Mouse (Mus musculus): ENCODE measurements around the gene Efna1. TPM values are rescaled to one million over a fixed set of nuclear protein-coding genes. Genes with fewer than 3 reads are reported as not detected.

The Efna1 gene
- polyA plus RNA-seq, 1 experiment from 2014 or later, result 55.8 TPM

DNA sequence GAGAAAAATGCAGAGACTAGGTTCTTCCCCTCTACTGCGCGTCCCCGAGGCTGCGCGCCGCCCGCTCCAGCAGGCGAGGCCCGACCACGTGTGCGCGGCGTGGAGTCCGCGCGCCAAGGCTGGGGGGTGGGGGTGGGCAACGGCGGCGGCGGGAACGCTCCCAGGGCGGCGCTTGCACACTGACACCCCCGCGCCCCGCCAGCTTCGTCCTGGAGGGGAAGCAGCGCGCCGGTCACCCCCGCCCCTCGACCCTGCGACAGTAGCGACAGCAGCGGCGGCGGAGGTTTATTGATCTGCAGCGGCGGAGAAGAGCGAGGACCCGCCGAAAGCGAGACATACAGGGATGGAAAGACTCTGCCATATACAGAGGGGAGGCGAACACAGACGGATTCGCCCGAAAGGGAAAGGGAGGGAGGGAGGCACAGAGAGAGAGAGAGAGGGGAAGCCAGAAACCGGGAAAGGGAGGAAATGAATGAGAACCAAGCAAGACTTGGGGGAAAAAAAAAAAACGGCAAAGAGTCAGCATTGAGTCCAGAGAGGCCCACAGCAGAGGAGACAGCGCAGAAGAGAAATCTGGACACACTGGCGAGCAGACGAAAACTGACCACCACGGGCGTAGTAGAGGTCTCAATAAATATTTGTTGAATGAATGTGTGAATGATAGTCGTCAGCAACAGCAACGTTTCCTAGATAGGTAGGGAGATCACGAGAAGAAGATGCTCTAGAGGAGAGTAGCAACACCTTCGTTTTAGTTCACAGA lies 38.8 kb upstream of the Efna1 start:
- Histone ChIP-seq H3K4me2 (replicated peaks) (peak overlapping the region; percentile 98), H3K4me3 (replicated peaks) (peak overlapping the region; percentile 64), H3K36me3 (no peaks in the 10 kb centered on the region), H3K27ac (replicated peaks) (peak overlapping the region; percentile 63; the same call in 1 of the 2 replicates), H3K27me3 (peaks cover 28% of the 10 kb centered on the region), H3K9ac (peak overlapping the region; percentile 31), H3K9me3 (replicated peaks) (no peaks in the 10 kb centered on the region), H3K4me1 (peaks cover 81% of the 10 kb centered on the region)
- ATAC-seq (ENCODE audit: insufficient number of reproducible peaks, low FRiP score, low TSS enrichment, low read depth), result no peak
- WGBS, result 2% methylated on average over 58 of the region's 58 CpGs

GRCm38 (mm10) chr3:89318971-89319590 lies 38.1 kb upstream of the Efna1 start:
- H3K27me3 ChIP-seq, result peaks cover 28% of the 10 kb centered on the region
- H3K9me3 ChIP-seq (replicated peaks), result no peaks in the 10 kb centered on the region
- ATAC-seq (ENCODE audit: insufficient number of reproducible peaks, low FRiP score, low TSS enrichment, low read depth), result no peak; the same call in 1 of the 2 replicates
- peak overlapping the region; percentile 98 for H3K4me2 ChIP-seq (replicated peaks)
- no peaks in the 10 kb centered on the region for H3K36me3 ChIP-seq
- WGBS, result 7% methylated on average over 21 of the region's 21 CpGs
- H3K9ac ChIP-seq, result peak overlapping the region; percentile 31; the same call in 1 of the 2 replicates
- H3K4me1 ChIP-seq, result peaks cover 85% of the 10 kb centered on the region
- peak overlapping the region; percentile 64 for H3K4me3 ChIP-seq (replicated peaks)
- H3K27ac ChIP-seq (replicated peaks), result peak overlapping the region; percentile 63; the same call in 1 of the 2 replicates

- H3K4me3 ChIP-seq (replicated peaks), result 0 out of 2 replicates have a peak overlapping the region, but pooled peaks have one; percentile 8
- H3K27me3 ChIP-seq, result peaks cover 28% of the 10 kb centered on the region
- no peaks in the 10 kb centered on the region for H3K9me3 ChIP-seq (replicated peaks)
- H3K36me3 ChIP-seq, result no peaks in the 10 kb centered on the region
- H3K9ac ChIP-seq, result no peak overlapping the region
- 61% methylated on average over 8 of the region's 8 CpGs for WGBS
- H3K27ac ChIP-seq (replicated peaks), result 0 out of 2 replicates have a peak overlapping the region, but pooled peaks have one; percentile 63
- no peak for ATAC-seq (ENCODE audit: insufficient number of reproducible peaks, low FRiP score, low TSS enrichment, low read depth)
- H3K4me1 ChIP-seq, result peaks cover 85% of the 10 kb centered on the region
- H3K4me2 ChIP-seq (replicated peaks), result peak overlapping the region; percentile 98; the same call in 1 of the 2 replicates
Observed at GRCm38 (mm10) chr3:89318316-89318715, 37.4 kb upstream of the Efna1 start.

DNA sequence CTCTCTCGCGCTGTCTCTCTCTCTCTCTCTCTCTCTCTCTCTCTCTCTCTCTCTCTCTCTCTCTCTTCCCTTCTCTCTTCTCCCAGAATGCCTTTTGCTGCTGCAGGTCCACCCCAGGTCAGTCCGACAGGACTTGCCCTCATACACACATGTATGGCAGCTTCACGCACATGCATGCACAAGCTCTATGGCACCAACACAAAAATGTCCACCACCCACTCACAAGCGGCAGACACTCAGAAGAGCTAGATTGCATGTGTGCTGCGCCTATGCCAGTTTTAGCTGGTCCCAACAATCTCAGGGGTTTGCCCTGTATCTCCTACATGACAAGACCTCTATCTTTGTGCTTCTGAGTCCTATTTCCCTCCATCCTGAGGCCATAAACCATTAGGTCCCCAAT lies 36.3 kb upstream of the Efna1 start:
- H3K36me3 ChIP-seq, result no peaks in the 10 kb centered on the region
- H3K27ac ChIP-seq (replicated peaks), result no peak overlapping the region
- peaks cover 28% of the 10 kb centered on the region for H3K27me3 ChIP-seq
- H3K4me3 ChIP-seq (replicated peaks), result no peak overlapping the region
- ATAC-seq (ENCODE audit: insufficient number of reproducible peaks, low FRiP score, low TSS enrichment, low read depth), result no peak
- 55% methylated on average over 6 of the region's 6 CpGs for WGBS
- H3K4me1 ChIP-seq, result peaks cover 78% of the 10 kb centered on the region
- no peak overlapping the region for H3K9ac ChIP-seq
- no peaks in the 10 kb centered on the region for H3K9me3 ChIP-seq (replicated peaks)
- peak overlapping the region; percentile 59; the same call in 1 of the 2 replicates for H3K4me2 ChIP-seq (replicated peaks)

DNA sequence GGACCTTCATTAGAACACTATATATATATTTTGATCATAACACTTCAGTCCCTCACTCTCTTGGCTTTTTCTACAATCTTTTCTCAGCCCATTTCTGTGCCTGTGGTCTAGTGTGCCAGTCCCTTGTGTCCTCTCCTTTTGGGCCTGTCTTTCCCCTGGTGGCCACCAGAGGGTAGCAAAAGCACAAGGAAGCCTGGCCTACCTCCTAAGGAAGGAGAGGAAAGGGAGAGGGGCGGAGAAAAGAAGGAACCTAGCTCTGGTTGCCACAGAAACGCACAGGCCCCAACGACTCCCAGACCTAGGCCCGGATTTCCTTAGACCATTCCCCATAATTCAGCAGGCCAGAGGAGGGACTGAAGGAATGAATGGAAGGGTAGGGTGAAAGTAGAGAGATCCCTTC lies 35.9 kb upstream of the Efna1 start:
- H3K9me3 ChIP-seq (replicated peaks), result no peaks in the 10 kb centered on the region
- peaks cover 74% of the 10 kb centered on the region for H3K4me1 ChIP-seq
- H3K36me3 ChIP-seq, result no peaks in the 10 kb centered on the region
- H3K27me3 ChIP-seq, result peaks cover 28% of the 10 kb centered on the region
- WGBS, result 0% methylated on average over 4 of the region's 4 CpGs
- H3K9ac ChIP-seq, result no peak overlapping the region
- peak overlapping the region; percentile 59; the same call in 1 of the 2 replicates for H3K4me2 ChIP-seq (replicated peaks)
- no peak overlapping the region for H3K27ac ChIP-seq (replicated peaks)
- ATAC-seq (ENCODE audit: insufficient number of reproducible peaks, low FRiP score, low TSS enrichment, low read depth), result peak; percentile 5; the same call in 1 of the 2 replicates
- 0 out of 2 replicates have a peak overlapping the region, but pooled peaks have one; percentile 32 for H3K4me3 ChIP-seq (replicated peaks)

DNA sequence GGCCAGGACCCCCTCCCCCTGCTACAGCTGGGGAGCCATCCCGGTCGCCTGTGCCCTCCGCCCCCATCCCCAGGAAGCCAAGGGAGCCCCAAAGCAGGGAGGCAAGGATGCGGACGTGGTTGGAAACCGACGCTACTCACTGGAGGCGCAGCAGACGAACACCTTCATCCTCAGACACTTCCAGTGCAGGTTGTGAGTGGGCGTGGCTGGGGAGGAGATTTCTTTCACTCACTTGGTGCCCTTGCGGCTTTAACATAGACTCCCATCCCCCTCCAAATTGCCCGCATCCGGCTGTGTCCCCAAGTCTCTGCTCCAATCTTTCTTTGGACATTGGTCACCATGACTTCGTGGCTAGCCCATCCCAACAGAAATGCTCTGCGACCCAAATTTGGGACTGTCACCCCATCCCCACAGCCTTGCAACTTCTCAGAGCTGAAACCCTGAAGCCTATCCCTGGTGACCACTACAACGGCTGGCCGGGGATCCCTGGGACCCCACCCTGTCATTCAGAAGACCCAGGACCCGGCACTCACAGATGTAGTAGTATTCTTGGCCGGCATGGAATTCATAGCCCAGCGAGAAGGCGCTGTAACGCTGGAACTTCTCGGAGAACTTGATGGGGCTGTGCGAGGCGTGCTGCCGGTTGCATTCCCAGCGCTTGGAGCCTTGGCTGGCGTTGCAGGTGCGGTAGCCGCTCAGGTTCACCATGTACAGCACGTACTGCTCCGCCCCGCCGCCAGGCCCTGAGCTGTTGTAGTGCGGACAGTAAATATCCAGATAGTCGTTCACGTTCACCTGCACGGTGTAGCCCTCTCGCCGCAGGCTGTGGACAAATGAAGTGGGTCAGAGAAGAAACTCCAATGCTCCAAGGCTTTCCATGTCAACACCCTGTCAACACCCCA lies 35.2 kb upstream of the Efna1 start:
- Histone ChIP-seq H3K9me3 (replicated peaks) (no peaks in the 10 kb centered on the region), H3K27ac (replicated peaks) (no peak overlapping the region; the same call in 1 of the 2 replicates), H3K27me3 (peaks cover 28% of the 10 kb centered on the region), H3K36me3 (no peaks in the 10 kb centered on the region), H3K9ac (no peak overlapping the region), H3K4me2 (replicated peaks) (peak overlapping the region; percentile 59), H3K4me3 (replicated peaks) (peak overlapping the region; percentile 32), H3K4me1 (peaks cover 68% of the 10 kb centered on the region)
- ATAC-seq (ENCODE audit: insufficient number of reproducible peaks, low FRiP score, low TSS enrichment, low read depth), result no peak
- 10% methylated on average over 38 of the region's 40 CpGs for WGBS

GRCm38 (mm10) chr3:89315195-89315929 lies 34.4 kb upstream of the Efna1 start:
- Histone ChIP-seq H3K27ac (replicated peaks) (no peak overlapping the region), H3K36me3 (no peaks in the 10 kb centered on the region), H3K27me3 (peaks cover 25% of the 10 kb centered on the region), H3K9me3 (replicated peaks) (no peaks in the 10 kb centered on the region), H3K9ac (peak overlapping the region; percentile 28; the same call in 1 of the 2 replicates), H3K4me2 (replicated peaks) (peak overlapping the region; percentile 59), H3K4me3 (replicated peaks) (peak overlapping the region; percentile 32), H3K4me1 (peaks cover 59% of the 10 kb centered on the region)
- 6% methylated on average over 26 of the region's 26 CpGs for WGBS
- no peak for ATAC-seq (ENCODE audit: insufficient number of reproducible peaks, low FRiP score, low TSS enrichment, low read depth)

DNA sequence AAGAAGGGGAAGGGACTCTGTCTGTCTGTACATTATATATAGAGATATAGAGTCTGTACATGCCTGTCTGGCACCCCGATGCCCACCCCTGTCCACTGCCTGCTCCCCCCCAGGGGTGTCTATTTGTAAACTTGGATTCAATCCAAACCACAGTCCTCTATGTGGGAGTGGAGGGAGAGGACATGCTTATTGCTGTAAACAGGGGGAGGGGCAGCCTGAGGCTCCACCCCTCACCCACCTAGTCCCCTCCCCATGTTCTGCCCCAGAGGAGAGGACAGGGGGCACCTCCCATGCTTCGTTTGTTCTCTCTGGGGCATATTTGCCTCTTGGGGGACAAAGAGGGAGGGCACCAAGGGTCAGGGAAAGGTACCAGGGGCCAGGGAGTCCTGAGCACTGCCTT lies 33.8 kb upstream of the Efna1 start:
- Histone ChIP-seq H3K4me1 (peaks cover 54% of the 10 kb centered on the region), H3K9ac (0 out of 2 replicates have a peak overlapping the region, but pooled peaks have one; percentile 28), H3K4me3 (replicated peaks) (no peak overlapping the region), H3K27ac (replicated peaks) (no peak overlapping the region), H3K27me3 (peaks cover 20% of the 10 kb centered on the region), H3K36me3 (no peaks in the 10 kb centered on the region), H3K4me2 (replicated peaks) (peak overlapping the region; percentile 59; the same call in 1 of the 2 replicates), H3K9me3 (replicated peaks) (no peaks in the 10 kb centered on the region)
- no peak for ATAC-seq (ENCODE audit: insufficient number of reproducible peaks, low FRiP score, low TSS enrichment, low read depth)
- WGBS, result 31% methylated on average over 2 of the region's 2 CpGs

DNA sequence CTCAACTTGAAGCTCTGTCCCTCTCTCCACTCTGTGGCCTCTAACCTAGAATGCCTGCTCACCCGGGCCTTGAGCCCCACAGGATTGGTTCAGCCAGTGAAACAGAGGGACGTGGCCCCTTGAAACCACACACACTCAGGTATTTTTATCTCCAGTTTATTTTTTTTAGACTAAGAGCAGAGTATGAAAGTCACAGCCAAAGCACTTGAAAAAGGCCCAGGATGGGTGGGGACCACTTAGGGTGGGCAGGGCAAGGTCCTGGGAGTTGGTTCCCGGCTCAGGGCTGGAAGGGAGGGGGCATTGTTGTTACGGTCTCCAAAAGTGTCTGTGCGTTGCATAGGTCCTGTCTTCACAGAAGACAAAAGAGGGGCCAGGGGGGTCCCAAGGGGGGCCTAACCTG lies 33.4 kb upstream of the Efna1 start:
- no peak for ATAC-seq (ENCODE audit: insufficient number of reproducible peaks, low FRiP score, low TSS enrichment, low read depth)
- Histone ChIP-seq H3K36me3 (no peaks in the 10 kb centered on the region), H3K9ac (no peak overlapping the region), H3K4me3 (replicated peaks) (no peak overlapping the region), H3K27ac (replicated peaks) (no peak overlapping the region), H3K27me3 (peaks cover 17% of the 10 kb centered on the region), H3K9me3 (replicated peaks) (no peaks in the 10 kb centered on the region), H3K4me2 (replicated peaks) (no peak overlapping the region), H3K4me1 (peaks cover 49% of the 10 kb centered on the region)
- WGBS, result 70% methylated on average over 5 of the region's 5 CpGs

- ATAC-seq (ENCODE audit: insufficient number of reproducible peaks, low FRiP score, low TSS enrichment, low read depth), result peak; percentile 73; the same call in 1 of the 2 replicates
- Histone ChIP-seq H3K27me3 (no peaks in the 10 kb centered on the region), H3K4me2 (replicated peaks) (no peak overlapping the region), H3K4me1 (peaks cover 15% of the 10 kb centered on the region), H3K9me3 (replicated peaks) (no peaks in the 10 kb centered on the region), H3K36me3 (no peaks in the 10 kb centered on the region), H3K27ac (replicated peaks) (no peak overlapping the region), H3K4me3 (replicated peaks) (no peak overlapping the region), H3K9ac (no peak overlapping the region)
- under 1% methylated on average over 9 of the region's 9 CpGs for WGBS
Observed at GRCm38 (mm10) chr3:89308089-89308488, 27.1 kb upstream of the Efna1 start.

Data from embryonic facial prominence, embryonic 15.5 days (tissue).